Mouse (Mus musculus): ENCODE data around the gene Abca4.

Gene Abca4

GRCm38 (mm10) chr3:122058439-122059198, 14.4 kb downstream of the Abca4 start:
- ATAC-seq (ENCODE audit: low TSS enrichment): no peak

GRCm38 (mm10) chr3:122062586-122062985, 18.3 kb downstream of the Abca4 start:
- no peak for ATAC-seq (ENCODE audit: low TSS enrichment)

- ATAC-seq (ENCODE audit: low TSS enrichment): no peak
These were observed 20.5 kb downstream of the Abca4 start for GRCm38 (mm10) chr3:122064556-122065410.

GRCm38 (mm10) chr3:122071769-122072168, 27.5 kb downstream of the Abca4 start:
- no peak for ATAC-seq (ENCODE audit: low TSS enrichment)

GRCm38 (mm10) chr3:122072646-122073571, 28.7 kb downstream of the Abca4 start:
- peak; percentile 43 for ATAC-seq (ENCODE audit: low TSS enrichment)

GRCm38 (mm10) chr3:122073595-122073994, 29.4 kb downstream of the Abca4 start:
- no peak for ATAC-seq (ENCODE audit: low TSS enrichment)

- no peak for ATAC-seq (ENCODE audit: low TSS enrichment)
These were observed 30.1 kb downstream of the Abca4 start for GRCm38 (mm10) chr3:122074334-122074733.

- peak; percentile 88 for ATAC-seq (ENCODE audit: low TSS enrichment)
These were observed 33.9 kb downstream of the Abca4 start for GRCm38 (mm10) chr3:122078141-122078540.

GRCm38 (mm10) chr3:122079172-122079571, 34.9 kb downstream of the Abca4 start:
- ATAC-seq (ENCODE audit: low TSS enrichment): peak; percentile 87

- peak; percentile 46; the same call in 1 of the 2 replicates for ATAC-seq (ENCODE audit: low TSS enrichment)
These were observed 37.4 kb downstream of the Abca4 start for GRCm38 (mm10) chr3:122081634-122082033.

- ATAC-seq (ENCODE audit: low TSS enrichment): no peak
These were observed 38.1 kb downstream of the Abca4 start for GRCm38 (mm10) chr3:122082338-122082737.

- ATAC-seq (ENCODE audit: low TSS enrichment): no peak
These were observed 41.1 kb downstream of the Abca4 start for GRCm38 (mm10) chr3:122085157-122085989.

- peak; percentile 62 for ATAC-seq (ENCODE audit: low TSS enrichment)
These were observed 43.9 kb downstream of the Abca4 start for GRCm38 (mm10) chr3:122088054-122088681.

- ATAC-seq (ENCODE audit: low TSS enrichment): no peak
These were observed 46.1 kb downstream of the Abca4 start for GRCm38 (mm10) chr3:122090338-122090737.

- no peak for ATAC-seq (ENCODE audit: low TSS enrichment)
These were observed 55.5 kb downstream of the Abca4 start for GRCm38 (mm10) chr3:122099713-122100112.

- ATAC-seq (ENCODE audit: low TSS enrichment): no peak
These were observed 57.8 kb downstream of the Abca4 start for GRCm38 (mm10) chr3:122102091-122102490.

- peak; percentile 91 for ATAC-seq (ENCODE audit: low TSS enrichment)
These were observed 59.9 kb downstream of the Abca4 start for GRCm38 (mm10) chr3:122103864-122104808.

GRCm38 (mm10) chr3:122106920-122107319, 62.7 kb downstream of the Abca4 start:
- ATAC-seq (ENCODE audit: low TSS enrichment): no peak

- no peak for ATAC-seq (ENCODE audit: low TSS enrichment)
These were observed 63.5 kb downstream of the Abca4 start for GRCm38 (mm10) chr3:122107643-122108194.

Measured in frontal cortex, adult (tissue).